Mouse (Mus musculus): ENCODE measurements at regions not wholly inside any gene's neighbourhood (a gene's known extent, or its start where the extent isn't known, plus 50 kb on each side); places are given as distances from the start of the nearest gene placed in this dataset.

GRCm38 (mm10) chr2:28362199-28362598 lies 84.4 kb upstream of the Ppp1r26 start:
- Histone ChIP-seq H3K4me2 (ENCODE audit: insufficient read depth, low read depth, poor library complexity, severe bottlenecking) (no peak overlapping the region), H3K27me3 (replicated peaks) (peaks cover 64% of the 10 kb centered on the region), H3K9ac (ENCODE audit: insufficient read depth, low read depth) (no peak overlapping the region), H3K4me1 (ENCODE audit: control insufficient read depth in 1 of 2, insufficient read depth in 2 of 2) (no peaks in the 10 kb centered on the region), H3K79me2 (replicated peaks; ENCODE audit: control insufficient read depth, extremely low read depth, insufficient read depth, poor library complexity, severe bottlenecking) (no peaks in the 10 kb centered on the region), H3K9me3 (replicated peaks; ENCODE audit: low read length) (peaks cover 4% of the 10 kb centered on the region), H3K4me3 (replicated peaks in 1 of 3; ENCODE audit: low read depth in 2 of 3, low read length in 2 of 3, poor library complexity in 1 of 3) (no peak overlapping the region), H3K36me3 (replicated peaks in 1 of 2; ENCODE audit: control insufficient read depth in 1 of 2, insufficient read depth in 1 of 2, low read length in 1 of 2) (no peaks in the 10 kb centered on the region), H3K27ac (ENCODE audit: insufficient read depth, low read depth) (no peak overlapping the region)
- in situ Hi-C loops (cut with MboI; ENCODE audit: low pct_ligation_motif_present, low pct_unique_long_range_greater_than_20kb, low sequenced_read_pairs): no loop called here
- no peak for DNase-seq (ENCODE audit: extremely low read depth)
- no peak for TF ChIP-seq JUND (conservative IDR thresholded peaks at IDR 0.05; ENCODE audit: low read depth, low read length)
- no peak for TF ChIP-seq CHD2 (IDR thresholded peaks at IDR 0.05; ENCODE audit: low read length)
- no peak for TF ChIP-seq EP300 (IDR thresholded peaks at IDR 0.05; ENCODE audit: low read length)
- TF ChIP-seq ZNF384 (IDR thresholded peaks at IDR 0.05; ENCODE audit: low read depth, low read length): no peak
- no peak for TF ChIP-seq POLR2A (IDR thresholded peaks at IDR 0.05; ENCODE audit: low read depth, low read length)
- no peak for TF ChIP-seq TBP (conservative IDR thresholded peaks at IDR 0.05; ENCODE audit: low read depth, low read length)
- TF ChIP-seq PAX5 (IDR thresholded peaks at IDR 0.05; ENCODE audit: low read length): no peak
- TF ChIP-seq RCOR1 (conservative IDR thresholded peaks at IDR 0.05; ENCODE audit: low read depth, low read length): no peak
- no peak for TF ChIP-seq UBTF (IDR thresholded peaks at IDR 0.05; ENCODE audit: low read depth, low read length)
- TF ChIP-seq NELFE (IDR thresholded peaks at IDR 0.05; ENCODE audit: low read depth, low read length): no peak
- TF ChIP-seq ETS1 (conservative IDR thresholded peaks at IDR 0.05; ENCODE audit: low read depth, low read length): no peak
- no peak for TF ChIP-seq ZMIZ1 (IDR thresholded peaks at IDR 0.05; ENCODE audit: low read depth, low read length)
- dilution Hi-C loops (cut with MboI; ENCODE audit: extremely low pct_ligation_motif_present, extremely low pct_unique_long_range_greater_than_20kb, low sequenced_read_pairs): no loop called here

DNA sequence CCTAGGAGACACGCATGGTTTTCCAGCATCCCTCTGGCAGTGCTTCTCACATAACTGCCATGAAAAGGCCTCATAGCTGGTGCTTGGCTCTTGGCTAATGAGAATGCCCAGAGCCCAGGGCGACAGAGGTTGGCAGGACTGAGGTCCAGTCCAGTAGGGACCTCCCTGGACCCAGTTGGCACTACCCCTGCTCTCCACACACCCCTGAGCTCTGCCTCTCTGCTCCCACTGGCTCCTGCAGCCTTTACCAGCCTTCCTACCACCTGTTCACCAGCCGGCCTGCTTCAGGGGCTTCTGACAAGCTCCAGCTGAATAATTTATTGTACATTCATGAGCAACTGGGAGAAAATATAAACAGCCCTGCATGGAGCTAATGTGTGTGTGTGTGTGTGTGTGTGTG lies 82.0 kb upstream of the Ppp1r26 start:
- H3K9me3 ChIP-seq (replicated peaks; ENCODE audit: low read length): peaks cover 4% of the 10 kb centered on the region
- no peak overlapping the region for H3K9ac ChIP-seq (ENCODE audit: insufficient read depth, low read depth)
- no peak overlapping the region for H3K27ac ChIP-seq (ENCODE audit: insufficient read depth, low read depth)
- no peaks in the 10 kb centered on the region for H3K36me3 ChIP-seq (replicated peaks in 1 of 2; ENCODE audit: control insufficient read depth in 1 of 2, insufficient read depth in 1 of 2, low read length in 1 of 2)
- dilution Hi-C loops (cut with MboI; ENCODE audit: extremely low pct_ligation_motif_present, extremely low pct_unique_long_range_greater_than_20kb, low sequenced_read_pairs) (no loop called here), in situ Hi-C loops (cut with MboI; ENCODE audit: low pct_ligation_motif_present, low pct_unique_long_range_greater_than_20kb, low sequenced_read_pairs) (no loop called here)
- H3K79me2 ChIP-seq (replicated peaks; ENCODE audit: control insufficient read depth, extremely low read depth, insufficient read depth, poor library complexity, severe bottlenecking): no peaks in the 10 kb centered on the region
- H3K4me3 ChIP-seq (replicated peaks in 1 of 3; ENCODE audit: low read depth in 2 of 3, low read length in 2 of 3, poor library complexity in 1 of 3): no peak overlapping the region
- DNase-seq (ENCODE audit: extremely low read depth): no peak
- H3K27me3 ChIP-seq (replicated peaks): peaks cover 83% of the 10 kb centered on the region
- H3K4me2 ChIP-seq (ENCODE audit: insufficient read depth, low read depth, poor library complexity, severe bottlenecking): no peak overlapping the region
- 0 out of 4 replicates have a peak, but pooled peaks cover 0 to under 1% of the 10 kb centered on the region in 2 experiments for H3K4me1 ChIP-seq (ENCODE audit: control insufficient read depth in 1 of 2, insufficient read depth in 2 of 2)
- no peak for TF ChIP-seq ELF1 (IDR thresholded peaks at IDR 0.05; ENCODE audit: low read depth, low read length)
- no peak for TF ChIP-seq ETS1 (conservative IDR thresholded peaks at IDR 0.05; ENCODE audit: low read depth, low read length)

GRCm38 (mm10) chr2:28365756-28366155 lies 80.8 kb upstream of the Ppp1r26 start:
- no peak for TF ChIP-seq ZKSCAN1 (IDR thresholded peaks at IDR 0.05; ENCODE audit: borderline replicate concordance, low read depth, low read length)
- no peak for TF ChIP-seq POLR2A (IDR thresholded peaks at IDR 0.05; ENCODE audit: low read depth, low read length)
- no peak for TF ChIP-seq E2F4 (IDR thresholded peaks at IDR 0.05; ENCODE audit: insufficient replicate concordance, low read depth, low read length)
- TF ChIP-seq BHLHE40 (IDR thresholded peaks at IDR 0.05; ENCODE audit: low read depth, low read length): no peak
- TF ChIP-seq MAFK (IDR thresholded peaks at IDR 0.05; ENCODE audit: insufficient replicate concordance, low read length): no peak
- no peak for TF ChIP-seq ETS1 (conservative IDR thresholded peaks at IDR 0.05; ENCODE audit: low read depth, low read length)
- TF ChIP-seq MEF2A (IDR thresholded peaks at IDR 0.05; ENCODE audit: borderline replicate concordance, low read depth, low read length): no peak
- no peak for TF ChIP-seq MAX (IDR thresholded peaks at IDR 0.05; ENCODE audit: low read length)
- TF ChIP-seq ZC3H11A (IDR thresholded peaks at IDR 0.05; ENCODE audit: low read depth, low read length): no peak
- no peak for TF ChIP-seq TCF12 (IDR thresholded peaks at IDR 0.05; ENCODE audit: low read depth, low read length)
- no peak for TF ChIP-seq ELF1 (IDR thresholded peaks at IDR 0.05; ENCODE audit: low read depth, low read length)
- no peak for TF ChIP-seq MAZ (IDR thresholded peaks at IDR 0.05; ENCODE audit: low read depth, low read length)
- no peaks in the 10 kb centered on the region for H3K36me3 ChIP-seq (replicated peaks in 1 of 2; ENCODE audit: control insufficient read depth in 1 of 2, insufficient read depth in 1 of 2, low read length in 1 of 2)
- no peak overlapping the region for H3K4me3 ChIP-seq (replicated peaks in 1 of 3; ENCODE audit: low read depth in 2 of 3, low read length in 2 of 3, poor library complexity in 1 of 3)
- no peak overlapping the region for H3K9ac ChIP-seq (ENCODE audit: insufficient read depth, low read depth)
- H3K4me1 ChIP-seq (ENCODE audit: control insufficient read depth in 1 of 2, insufficient read depth in 2 of 2): peaks cover 0 to 10% of the 10 kb centered on the region in 2 experiments; a peak in 1 of 4 replicates
- no peak for DNase-seq (ENCODE audit: extremely low read depth)
- no peaks in the 10 kb centered on the region for H3K79me2 ChIP-seq (replicated peaks; ENCODE audit: control insufficient read depth, extremely low read depth, insufficient read depth, poor library complexity, severe bottlenecking)
- peaks cover 90% of the 10 kb centered on the region for H3K27me3 ChIP-seq (replicated peaks)
- in situ Hi-C loops (cut with MboI; ENCODE audit: low pct_ligation_motif_present, low pct_unique_long_range_greater_than_20kb, low sequenced_read_pairs) (no loop called here), dilution Hi-C loops (cut with MboI; ENCODE audit: extremely low pct_ligation_motif_present, extremely low pct_unique_long_range_greater_than_20kb, low sequenced_read_pairs) (no loop called here)
- H3K9me3 ChIP-seq (replicated peaks; ENCODE audit: low read length): peaks cover 2% of the 10 kb centered on the region
- H3K27ac ChIP-seq (ENCODE audit: insufficient read depth, low read depth): no peak overlapping the region
- H3K4me2 ChIP-seq (ENCODE audit: insufficient read depth, low read depth, poor library complexity, severe bottlenecking): no peak overlapping the region
